Mouse (Mus musculus) thymus, adult 2 months (tissue): Measurements from ENCODE around the gene Trim28.

Experiments used
- CTCF ChIP-seq: fragments of 200-500 bp; IDR thresholded peaks from 2 replicates; pipeline ENCODE4 v1.5.1; 2012; ENCODE audit warnings: mild to moderate bottlenecking, control low read depth, low read length, moderate library complexity, borderline replicate concordance; ENCODE audit not compliant: control insufficient read depth, poor library complexity, insufficient read depth; ENCODE audit errors: extremely low read depth
- POLR2A ChIP-seq: fragments of 200-500 bp; IDR thresholded peaks from 2 replicates; pipeline ENCODE4 v1.6.1; 2012; ENCODE audit warnings: mild to moderate bottlenecking, low read length, control low read depth, moderate library complexity; ENCODE audit not compliant: control insufficient read depth, poor library complexity, insufficient read depth; ENCODE audit errors: extremely low read depth

- TF ChIP-seq CTCF, result no peak
- no peak for TF ChIP-seq POLR2A
These were observed 15.4 kb downstream of the Trim28 start for GRCm38 (mm10) chr7:13014275-13014839.
